Mouse (Mus musculus) stomach, embryonic 14.5 days (tissue): ENCODE results near the gene Ucn3. TPM values are rescaled to one million over a fixed set of nuclear protein-coding genes. Genes with fewer than 3 reads are reported as not detected.
"Not testable (repeated sequence)": the region's sequence is repeated elsewhere in the genome, so short reads cannot be mapped to it uniquely, and the experiment has no call there.

Experiments used
- ATAC-seq: fragments of 200-750 bp; cut with Nextera tagmentation; 2 replicates; pipeline ENCODE4 v1.8.0; 2017; ENCODE audit warnings: low read depth, moderate TSS enrichment; ENCODE audit not compliant: insufficient number of reproducible peaks, insufficient read depth, low FRiP score
- H3K27ac ChIP-seq: fragments of 300-500 bp; sonication (generic); 2 replicates; pipeline ENCODE4 v1.5.1; 2014; ENCODE audit warnings: mild to moderate bottlenecking, low read length, moderate library complexity, mixed read lengths
- H3K27me3 ChIP-seq: fragments of 300-500 bp; sonication (generic); 2 replicates; pipeline ENCODE4 v1.6.1; 2014; ENCODE audit warnings: low read length, control low read depth, mixed read lengths; ENCODE audit not compliant: control insufficient read depth, insufficient read depth
- H3K36me3 ChIP-seq: fragments of 300-500 bp; sonication (generic); 2 replicates; pipeline ENCODE4 v1.6.1; 2014; ENCODE audit warnings: mild to moderate bottlenecking, control low read depth, low read length, moderate library complexity, mixed read lengths; ENCODE audit not compliant: control insufficient read depth, insufficient read depth
- H3K4me1 ChIP-seq: fragments of 300-500 bp; sonication (generic); 2 replicates; pipeline ENCODE4 v1.6.1; 2014; ENCODE audit warnings: low read length, control low read depth, mixed read lengths; ENCODE audit not compliant: control insufficient read depth, insufficient read depth
- H3K4me2 ChIP-seq: fragments of 300-500 bp; sonication (generic); replicated peaks from 2 replicates; pipeline ENCODE4 v1.6.1; 2014; ENCODE audit warnings: low read depth, low read length, control low read depth
- H3K4me3 ChIP-seq: fragments of 300-500 bp; sonication (generic); 2 replicates; pipeline ENCODE4 v1.5.1; 2014; ENCODE audit warnings: low read depth, low read length, control low read depth
- H3K9ac ChIP-seq: fragments of 300-500 bp; sonication (generic); replicated peaks from 2 replicates; pipeline ENCODE4 v1.6.1; 2014; ENCODE audit warnings: low read depth, mild to moderate bottlenecking, control low read depth, low read length, moderate library complexity, mixed read lengths
- H3K9me3 ChIP-seq: fragments of 300-500 bp; sonication (generic); 2 replicates; pipeline ENCODE4 v1.6.1; 2016; ENCODE audit warnings: low read depth, low read length, control low read depth; ENCODE audit not compliant: control insufficient read depth
- WGBS: fragments of 180-500 bp; shearing (Covaris S2); extraction: QIAGEN DNeasy Blood & Tissue Kit; methylation state at CpG from one replicate; pipeline ENCODE4 v1.1.7; 2014; 5-methylcytosine and 5-hydroxymethylcytosine counted together
- polyA plus RNA-seq: library from polyadenylated mRNA; unstranded; fragments of >200 nt; fragmentation: Nextera tagmentation; extraction: Ambion mirVana; gene quantifications from 2 replicates; pipeline ENCODE4 v1.2.1, GENCODE M21; 2014

The Ucn3 gene
- polyA plus RNA-seq, 1 experiment from 2014 or later = 0.16 TPM

DNA sequence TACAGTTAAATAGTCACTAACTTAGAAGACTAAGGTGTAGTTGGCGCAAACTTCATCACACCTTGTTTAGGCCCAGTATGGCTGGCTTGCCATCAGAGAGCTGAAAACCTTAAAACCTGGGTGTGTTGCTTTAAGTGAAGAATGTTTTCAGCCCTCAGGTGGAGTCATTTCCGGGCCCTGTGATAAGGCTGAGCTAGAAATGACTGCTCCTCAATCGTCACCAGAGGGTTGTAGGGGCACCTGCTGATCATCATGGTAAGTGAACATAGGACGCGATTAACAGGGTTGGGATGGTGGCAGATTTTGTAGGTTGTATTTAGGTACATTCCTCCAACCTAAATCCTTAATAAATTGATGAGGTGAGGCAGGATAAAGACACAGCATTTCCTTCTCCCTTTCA, 20.7 kb downstream of the Ucn3 start:
- no peak overlapping the region for H3K4me3 ChIP-seq
- no peak for ATAC-seq
- 84% methylated on average over 5 of the region's 5 CpGs for WGBS

DNA sequence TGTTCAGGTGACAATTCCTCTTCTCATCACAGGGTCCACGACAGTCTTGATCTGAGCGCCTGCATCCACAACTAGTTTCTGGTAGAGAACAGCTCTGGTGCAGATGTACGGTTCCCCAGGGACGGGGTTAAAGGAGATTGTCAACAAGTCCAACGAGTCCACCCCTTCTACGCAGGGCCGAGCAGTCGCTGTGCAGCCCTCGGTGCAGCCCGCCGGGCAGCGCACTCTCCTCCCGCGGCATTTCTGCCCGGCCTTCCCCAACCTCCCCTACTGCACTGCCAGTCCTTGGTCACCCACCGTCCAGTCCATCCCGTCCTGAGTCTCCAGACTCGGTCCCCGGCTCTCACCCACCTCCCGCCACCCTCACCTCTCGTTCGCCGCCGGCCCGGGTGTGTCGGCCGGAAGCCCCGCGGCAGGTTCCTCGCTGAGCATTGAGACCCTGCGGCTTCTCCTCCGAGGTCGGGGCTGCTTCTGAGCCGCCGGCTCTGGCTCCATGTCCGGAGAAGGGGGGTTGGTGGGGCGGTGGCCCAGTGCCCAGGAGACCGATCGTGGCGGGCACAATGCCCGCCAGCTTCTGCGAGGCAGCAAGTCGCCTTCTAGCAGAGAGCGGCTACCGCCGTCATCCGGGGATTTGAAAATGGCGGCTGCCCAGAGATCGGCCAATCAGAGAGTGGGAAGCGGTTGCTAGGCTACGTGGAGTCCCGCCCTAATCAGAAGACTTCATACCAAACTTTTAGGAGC, 27.4 kb downstream of the Ucn3 start, which contains the start of the genes Net1 and Tubal3:
Gene Net1, minus strand, starts transcription at position 650 of the 741 bp plus-strand sequence.
Gene Tubal3, plus strand, starts transcription at position 704 of the 741 bp plus-strand sequence.
- H3K27ac ChIP-seq = 0 out of 2 replicates have a peak within 1 kb of the TSS, but pooled peaks have one; percentile 16
- no peaks in the 10 kb centered on the region for H3K27me3 ChIP-seq
- H3K9me3 ChIP-seq = no peaks in the 10 kb centered on the region
- no peaks in the 10 kb centered on the region; the same call in 1 of the 2 replicates for H3K36me3 ChIP-seq
- H3K9ac ChIP-seq = peak within 1 kb of the TSS; percentile 71
- H3K4me3 ChIP-seq = peak within 1 kb of the TSS; percentile 88
- ATAC-seq = peak; percentile 97
- 0 out of 2 replicates have a peak, but pooled peaks cover 5% of the 10 kb centered on the region for H3K4me1 ChIP-seq
- WGBS = under 1% methylated on average over 52 of the region's 52 CpGs
- H3K4me2 ChIP-seq = peak within 1 kb of the TSS; percentile 59

More for the DNA sequence above, 20.7 kb downstream of the Ucn3 start:
- Histone ChIP-seq H3K4me2 (no peak overlapping the region), H3K9ac (no peak overlapping the region), H3K4me1 (no peaks in the 10 kb centered on the region), H3K27me3 (no peaks in the 10 kb centered on the region), H3K9me3 (no peaks in the 10 kb centered on the region), H3K27ac (no peak overlapping the region), H3K36me3 (no peaks in the 10 kb centered on the region)

DNA sequence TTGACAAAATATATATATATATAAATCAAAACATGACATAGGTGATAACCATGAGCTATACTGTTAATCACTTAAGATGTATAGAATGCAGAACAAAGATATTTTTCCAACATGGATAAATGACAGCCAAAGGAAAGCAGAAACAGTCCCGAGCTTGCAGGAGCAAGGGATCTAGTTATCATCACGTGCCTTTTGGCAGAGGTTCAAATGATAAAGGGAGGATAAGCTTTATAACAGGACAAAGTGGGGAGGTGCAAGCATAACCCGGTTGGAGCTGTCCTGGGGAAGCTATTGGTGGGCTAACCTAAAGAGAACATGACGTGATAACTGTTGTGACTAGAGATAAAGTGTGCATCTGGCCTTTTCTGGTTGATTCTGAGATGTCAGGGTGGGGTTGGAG, 31.6 kb downstream of the Ucn3 start:
- no peak overlapping the region for H3K9ac ChIP-seq
- 71% methylated on average over 4 of the region's 4 CpGs for WGBS
- 0 out of 2 replicates have a peak, but pooled peaks cover 5% of the 10 kb centered on the region for H3K4me1 ChIP-seq
- H3K36me3 ChIP-seq = no peaks in the 10 kb centered on the region; the same call in 1 of the 2 replicates
- no peak for ATAC-seq
- H3K4me3 ChIP-seq = no peak overlapping the region
- no peaks in the 10 kb centered on the region for H3K27me3 ChIP-seq
- no peaks in the 10 kb centered on the region for H3K9me3 ChIP-seq
- H3K4me2 ChIP-seq = no peak overlapping the region
- H3K27ac ChIP-seq = no peak overlapping the region

DNA sequence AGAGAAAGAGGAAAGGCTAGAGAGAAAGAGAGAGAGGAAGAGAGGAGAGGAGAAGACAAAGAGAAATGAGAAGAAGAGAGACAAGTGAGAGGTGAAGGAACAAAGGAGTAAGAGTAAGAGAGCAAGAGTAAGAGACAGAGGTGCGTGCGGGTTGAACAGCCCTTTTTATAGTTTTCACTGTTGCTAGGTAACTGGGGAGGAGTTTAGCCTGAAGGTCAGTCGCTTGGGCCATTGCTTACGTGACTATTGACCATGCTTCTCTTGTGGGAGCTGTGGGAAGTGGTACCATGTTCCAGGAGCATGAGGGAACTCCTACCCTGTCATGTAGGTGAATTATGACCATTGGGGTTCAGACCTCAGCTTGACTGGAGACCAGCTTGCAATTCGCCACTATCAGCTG, 34.8 kb downstream of the Ucn3 start:
- Histone ChIP-seq H3K9me3 (no peaks in the 10 kb centered on the region), H3K36me3 (no peaks in the 10 kb centered on the region; the same call in 1 of the 2 replicates), H3K4me2 (no peak overlapping the region), H3K9ac (no peak overlapping the region), H3K4me1 (no peaks in the 10 kb centered on the region), H3K27me3 (no peaks in the 10 kb centered on the region), H3K27ac (no peak overlapping the region), H3K4me3 (no peak overlapping the region)
- ATAC-seq = no peak
- WGBS = 82% methylated on average over 5 of the region's 5 CpGs

DNA sequence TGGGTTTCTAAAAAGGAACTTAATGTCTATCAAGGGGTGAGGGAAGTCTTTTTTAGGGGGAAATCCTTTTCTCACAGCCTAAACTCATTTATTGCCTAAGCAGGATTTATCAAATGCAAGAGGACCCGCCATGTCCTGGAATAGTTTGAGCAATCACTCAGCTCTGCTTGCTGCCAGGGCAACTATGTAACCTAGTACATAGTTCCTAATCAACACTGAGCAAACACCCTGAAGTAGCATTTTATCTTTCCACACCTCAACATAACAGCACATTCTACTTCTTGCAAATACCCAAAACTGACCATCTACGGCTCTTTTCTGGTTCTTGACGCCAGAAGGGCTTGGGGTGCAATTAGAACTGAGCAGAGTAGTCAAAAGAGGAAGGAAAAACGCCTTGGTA, 36.9 kb downstream of the Ucn3 start:
- no peaks in the 10 kb centered on the region for H3K27me3 ChIP-seq
- no peak overlapping the region for H3K4me2 ChIP-seq
- ATAC-seq = peak; percentile 67; the same call in 1 of the 2 replicates
- H3K9me3 ChIP-seq = no peaks in the 10 kb centered on the region
- H3K4me1 ChIP-seq = no peaks in the 10 kb centered on the region
- H3K36me3 ChIP-seq = no peaks in the 10 kb centered on the region
- no peak overlapping the region for H3K27ac ChIP-seq
- 68% methylated on average over 4 of the region's 4 CpGs for WGBS
- no peak overlapping the region for H3K9ac ChIP-seq
- H3K4me3 ChIP-seq = no peak overlapping the region

DNA sequence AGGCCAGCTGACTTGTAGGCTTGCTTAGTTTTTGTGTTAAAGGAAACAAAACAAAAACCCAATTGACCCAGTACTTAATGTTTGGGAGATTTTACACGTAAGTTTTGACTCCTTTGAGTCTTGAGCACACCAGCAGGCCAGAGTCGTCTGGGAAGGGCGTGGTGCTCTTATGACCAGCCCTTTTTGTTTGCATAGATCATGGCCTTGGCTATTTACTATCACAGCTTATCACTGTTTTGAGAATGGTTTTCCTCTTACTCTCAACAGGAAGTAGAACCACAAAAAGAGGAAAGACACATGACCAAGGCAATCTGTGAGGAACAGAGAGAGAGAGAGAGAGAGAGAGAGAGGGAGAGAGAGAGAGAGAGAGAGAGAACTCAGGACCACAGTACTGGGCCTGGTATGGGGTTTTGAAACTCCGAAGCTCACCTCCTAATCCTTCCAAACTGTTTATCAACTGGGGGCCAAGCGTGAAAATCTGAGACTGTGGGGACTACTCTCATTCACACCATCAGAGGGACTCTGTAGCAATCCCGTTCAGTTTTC, 37.9 kb downstream of the Ucn3 start:
- Histone ChIP-seq H3K27me3 (no peaks in the 10 kb centered on the region), H3K27ac (no peak overlapping the region), H3K9ac (no peak overlapping the region), H3K4me2 (no peak overlapping the region), H3K36me3 (no peaks in the 10 kb centered on the region), H3K9me3 (no peaks in the 10 kb centered on the region), H3K4me3 (no peak overlapping the region), H3K4me1 (no peaks in the 10 kb centered on the region)
- no peak for ATAC-seq
- WGBS = 72% methylated on average over 6 of the region's 6 CpGs

DNA sequence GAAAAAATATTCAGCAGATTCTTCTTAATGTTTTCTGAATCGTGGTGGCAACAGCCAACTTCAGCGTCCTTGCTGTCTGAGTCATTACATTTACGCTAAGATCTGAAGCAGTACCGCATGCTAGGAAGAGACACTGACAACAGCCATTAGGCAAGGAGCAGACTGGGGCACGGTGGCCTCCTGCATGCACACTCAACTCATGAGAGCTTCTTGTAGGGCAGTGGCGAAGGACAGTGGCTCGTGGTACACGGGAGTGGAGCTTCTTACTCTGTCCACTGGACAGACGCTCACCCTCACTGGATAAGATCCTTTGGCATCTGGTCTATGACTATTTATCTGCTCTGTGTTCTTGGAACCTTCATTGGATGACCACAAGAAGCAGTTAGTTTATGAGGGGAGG, 45.8 kb downstream of the Ucn3 start:
- H3K4me1 ChIP-seq = no peaks in the 10 kb centered on the region
- H3K4me3 ChIP-seq = no peak overlapping the region
- no peak overlapping the region for H3K27ac ChIP-seq
- H3K4me2 ChIP-seq = no peak overlapping the region
- no peaks in the 10 kb centered on the region for H3K36me3 ChIP-seq
- WGBS = 87% methylated on average over 9 of the region's 9 CpGs
- no peaks in the 10 kb centered on the region for H3K9me3 ChIP-seq
- no peak for ATAC-seq
- no peak overlapping the region for H3K9ac ChIP-seq
- no peaks in the 10 kb centered on the region for H3K27me3 ChIP-seq

DNA sequence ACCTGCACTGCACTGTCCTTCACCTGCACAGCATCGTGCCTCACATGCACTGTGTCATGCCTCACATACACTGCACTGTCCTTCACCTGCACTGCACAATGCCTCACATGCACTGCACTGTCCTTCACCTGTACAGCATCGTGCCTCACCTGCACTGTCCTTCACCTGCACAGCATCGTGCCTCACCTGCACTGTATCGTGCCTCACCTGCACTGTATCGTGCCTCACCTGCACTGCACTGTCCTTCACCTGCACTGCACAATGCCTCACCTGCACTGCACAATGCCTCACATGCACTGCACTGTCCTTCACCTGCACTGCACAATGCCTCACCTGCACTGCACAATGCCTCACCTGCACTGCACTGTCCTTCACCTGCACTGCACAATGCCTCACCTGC, 46.9 kb downstream of the Ucn3 start:
- ATAC-seq, H3K27me3 ChIP-seq, H3K9me3 ChIP-seq, H3K4me2 ChIP-seq, H3K9ac ChIP-seq, H3K27ac ChIP-seq, H3K4me3 ChIP-seq, H3K36me3 ChIP-seq, H3K4me1 ChIP-seq: not testable (repeated sequence)
- WGBS = 97% methylated on average over 5 of the region's 5 CpGs
